Mouse (Mus musculus) CD4-positive, CD25-positive, alpha-beta regulatory T cell (primary cell): ENCODE results near the gene Rab35. TPM values are rescaled to one million over a fixed set of nuclear protein-coding genes. Genes with fewer than 3 reads are reported as not detected.

Experiments used
- polyA plus RNA-seq: library from polyadenylated mRNA; unstranded; fragments of 100-300 nt; shearing (Covaris generic); gene quantifications from one replicate; pipeline ENCODE4 v1.2.1, GENCODE M21; 2017

Gene Rab35
- 16.1 TPM for polyA plus RNA-seq

DNA sequence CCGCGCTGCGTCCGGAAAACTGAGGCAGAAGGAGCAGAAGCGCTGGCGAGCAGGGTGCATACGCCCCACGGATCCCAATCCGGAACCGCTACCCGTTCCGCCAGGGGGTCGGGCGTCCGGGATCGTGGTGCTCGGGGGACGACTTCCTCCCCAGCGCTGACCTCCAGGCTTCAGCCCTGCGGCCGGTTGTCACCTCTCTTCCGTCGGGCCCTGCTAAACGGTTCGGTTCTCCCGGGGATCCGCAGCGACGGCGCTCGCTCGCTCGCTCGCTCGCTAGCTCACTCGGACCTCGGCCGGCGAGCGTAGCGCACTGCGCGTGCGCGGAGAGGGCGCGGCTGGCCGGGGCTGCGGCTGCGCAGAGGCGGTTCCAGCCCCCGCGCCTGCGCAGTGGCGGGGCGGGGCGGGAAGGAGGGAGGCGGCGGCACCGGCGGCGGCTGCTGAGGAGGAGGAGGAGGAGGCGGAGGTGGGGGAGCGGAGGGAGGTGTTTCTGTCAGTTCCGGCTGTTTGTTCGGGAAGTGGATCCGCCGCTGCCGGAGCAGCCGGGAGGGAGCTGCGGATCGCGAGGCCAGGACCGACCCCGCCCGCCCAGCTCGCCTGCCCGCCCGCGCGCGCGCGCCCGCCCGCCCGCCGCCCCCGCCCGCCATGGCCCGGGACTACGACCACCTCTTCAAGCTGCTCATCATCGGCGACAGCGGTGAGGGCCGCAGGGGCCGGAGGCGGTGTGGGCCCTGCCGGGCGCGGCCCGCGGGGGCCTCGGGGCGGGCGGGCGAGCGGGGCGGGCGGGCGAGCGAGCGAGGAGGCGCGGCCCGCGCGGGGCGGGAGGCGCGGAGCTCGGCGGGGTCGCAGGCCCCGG is at the start of gene Rab35:
Gene Rab35 (plus strand): TSS at position 404 of the 853 bp plus-strand sequence.

Other genes with a start within 250 kb of the Rab35 start
- gene Msi1, start 202.3 kb upstream of the Rab35 start, polyA plus RNA-seq: not detected
- not detected for gene Pla2g1b, start 165.6 kb upstream of the Rab35 start, polyA plus RNA-seq
- 19.2 TPM for gene Sirt4, start 147.2 kb upstream of the Rab35 start, polyA plus RNA-seq
- gene Pxn, start 125.2 kb upstream of the Rab35 start, polyA plus RNA-seq: 54.3 TPM
- 1,728 TPM for gene Rplp0, start 72.4 kb upstream of the Rab35 start, polyA plus RNA-seq
- gene Gcn1l1, start 66.7 kb upstream of the Rab35 start, polyA plus RNA-seq: 57.4 TPM
- 71.0 TPM for gene Bicdl1, start 99.7 kb downstream of the Rab35 start, polyA plus RNA-seq
- 2.7 TPM for gene Cit, start 213.4 kb downstream of the Rab35 start, polyA plus RNA-seq